Mouse (Mus musculus): ENCODE results near the gene Vps41. TPM values are rescaled to one million over a fixed set of nuclear protein-coding genes. Genes with fewer than 3 reads are reported as not detected.

The Vps41 gene
- polyA plus RNA-seq, 1 experiment from 2014 or later: 34.5 TPM

GRCm38 (mm10) chr13:18788689-18789088 is 71.6 kb downstream of the Vps41 start:
- H3K4me3 ChIP-seq (ENCODE audit: low read depth, low read length): no peak overlapping the region
- no peak for TF ChIP-seq EP300 (IDR thresholded peaks at IDR 0.05)
- TF ChIP-seq CTCF (IDR thresholded peaks at IDR 0.05): no peak
- 61% methylated on average over 2 of the region's 2 CpGs for WGBS
- ATAC-seq (no peak), DNase-seq (ENCODE audit: low spot score) (no peak)
- no peaks in the 10 kb centered on the region; the same call in 1 of the 2 replicates for H3K4me1 ChIP-seq (ENCODE audit: insufficient read depth, low read depth, low read length)
- no peak overlapping the region for H3K9ac ChIP-seq (replicated peaks; ENCODE audit: low read depth)
- H3K27me3 ChIP-seq (replicated peaks; ENCODE audit: insufficient read depth, low read length): no peaks in the 10 kb centered on the region
- H3K27ac ChIP-seq (ENCODE audit: low read length): no peak overlapping the region
- H3K36me3 ChIP-seq (ENCODE audit: insufficient read depth, low read length): no peaks in the 10 kb centered on the region
- H3K4me2 ChIP-seq (replicated peaks; ENCODE audit: low read depth, low read length): no peak overlapping the region
- no peaks in the 10 kb centered on the region for H3K9me3 ChIP-seq (ENCODE audit: low read length)

GRCm38 (mm10) chr13:18789662-18790061 is 72.6 kb downstream of the Vps41 start:
- no peaks in the 10 kb centered on the region for H3K9me3 ChIP-seq (ENCODE audit: low read length)
- H3K36me3 ChIP-seq (ENCODE audit: insufficient read depth, low read length): no peaks in the 10 kb centered on the region
- DNase-seq (ENCODE audit: low spot score) (no peak), ATAC-seq (no peak)
- TF ChIP-seq EP300 (IDR thresholded peaks at IDR 0.05) (no peak), CTCF (IDR thresholded peaks at IDR 0.05) (no peak)
- H3K27me3 ChIP-seq (replicated peaks; ENCODE audit: insufficient read depth, low read length): no peaks in the 10 kb centered on the region
- H3K27ac ChIP-seq (ENCODE audit: low read length): no peak overlapping the region
- H3K4me3 ChIP-seq (ENCODE audit: low read depth, low read length): no peak overlapping the region
- no peak overlapping the region for H3K9ac ChIP-seq (replicated peaks; ENCODE audit: low read depth)
- 84% methylated on average over 4 of the region's 4 CpGs for WGBS
- H3K4me2 ChIP-seq (replicated peaks; ENCODE audit: low read depth, low read length): no peak overlapping the region
- no peaks in the 10 kb centered on the region; the same call in 1 of the 2 replicates for H3K4me1 ChIP-seq (ENCODE audit: insufficient read depth, low read depth, low read length)

GRCm38 (mm10) chr13:18790086-18790485 is 73.0 kb downstream of the Vps41 start:
- 48% methylated on average over 6 of the region's 6 CpGs for WGBS
- Histone ChIP-seq H3K4me2 (replicated peaks; ENCODE audit: low read depth, low read length) (no peak overlapping the region), H3K9me3 (ENCODE audit: low read length) (no peaks in the 10 kb centered on the region), H3K4me3 (ENCODE audit: low read depth, low read length) (no peak overlapping the region), H3K27ac (ENCODE audit: low read length) (no peak overlapping the region), H3K36me3 (ENCODE audit: insufficient read depth, low read length) (no peaks in the 10 kb centered on the region), H3K4me1 (ENCODE audit: insufficient read depth, low read depth, low read length) (no peaks in the 10 kb centered on the region; the same call in 1 of the 2 replicates), H3K9ac (replicated peaks; ENCODE audit: low read depth) (no peak overlapping the region), H3K27me3 (replicated peaks; ENCODE audit: insufficient read depth, low read length) (no peaks in the 10 kb centered on the region)
- ATAC-seq (no peak), DNase-seq (ENCODE audit: low spot score) (peak; percentile 6)
- TF ChIP-seq CTCF (IDR thresholded peaks at IDR 0.05) (no peak), EP300 (IDR thresholded peaks at IDR 0.05) (no peak)

GRCm38 (mm10) chr13:18791314-18791713 is 74.2 kb downstream of the Vps41 start:
- H3K9me3 ChIP-seq (ENCODE audit: low read length): no peaks in the 10 kb centered on the region
- H3K27ac ChIP-seq (ENCODE audit: low read length): no peak overlapping the region
- no peaks in the 10 kb centered on the region for H3K36me3 ChIP-seq (ENCODE audit: insufficient read depth, low read length)
- no peaks in the 10 kb centered on the region; the same call in 1 of the 2 replicates for H3K4me1 ChIP-seq (ENCODE audit: insufficient read depth, low read depth, low read length)
- WGBS: 22% methylated on average over 4 of the region's 4 CpGs
- peak; percentile 8 for DNase-seq (ENCODE audit: low spot score)
- H3K9ac ChIP-seq (replicated peaks; ENCODE audit: low read depth): no peak overlapping the region
- H3K4me2 ChIP-seq (replicated peaks; ENCODE audit: low read depth, low read length): no peak overlapping the region
- ATAC-seq: no peak
- TF ChIP-seq EP300 (IDR thresholded peaks at IDR 0.05) (no peak), CTCF (IDR thresholded peaks at IDR 0.05) (no peak)
- no peaks in the 10 kb centered on the region for H3K27me3 ChIP-seq (replicated peaks; ENCODE audit: insufficient read depth, low read length)
- H3K4me3 ChIP-seq (ENCODE audit: low read depth, low read length): no peak overlapping the region

GRCm38 (mm10) chr13:18791724-18792123 is 74.6 kb downstream of the Vps41 start:
- no peak for ATAC-seq
- H3K9me3 ChIP-seq (ENCODE audit: low read length): no peaks in the 10 kb centered on the region
- DNase-seq (ENCODE audit: low spot score): no peak
- no peaks in the 10 kb centered on the region; the same call in 1 of the 2 replicates for H3K4me1 ChIP-seq (ENCODE audit: insufficient read depth, low read depth, low read length)
- H3K4me2 ChIP-seq (replicated peaks; ENCODE audit: low read depth, low read length): no peak overlapping the region
- WGBS: 54% methylated on average over 2 of the region's 2 CpGs
- TF ChIP-seq EP300 (IDR thresholded peaks at IDR 0.05) (no peak), CTCF (IDR thresholded peaks at IDR 0.05) (no peak)
- H3K9ac ChIP-seq (replicated peaks; ENCODE audit: low read depth): no peak overlapping the region
- no peak overlapping the region for H3K4me3 ChIP-seq (ENCODE audit: low read depth, low read length)
- no peaks in the 10 kb centered on the region for H3K27me3 ChIP-seq (replicated peaks; ENCODE audit: insufficient read depth, low read length)
- no peak overlapping the region for H3K27ac ChIP-seq (ENCODE audit: low read length)
- no peaks in the 10 kb centered on the region for H3K36me3 ChIP-seq (ENCODE audit: insufficient read depth, low read length)

- H3K4me1 ChIP-seq (ENCODE audit: insufficient read depth, low read depth, low read length): no peaks in the 10 kb centered on the region; the same call in 1 of the 2 replicates
- TF ChIP-seq CTCF (IDR thresholded peaks at IDR 0.05) (no peak), EP300 (IDR thresholded peaks at IDR 0.05) (no peak)
- no peaks in the 10 kb centered on the region for H3K27me3 ChIP-seq (replicated peaks; ENCODE audit: insufficient read depth, low read length)
- H3K27ac ChIP-seq (ENCODE audit: low read length): no peak overlapping the region
- H3K9ac ChIP-seq (replicated peaks; ENCODE audit: low read depth): no peak overlapping the region
- H3K4me2 ChIP-seq (replicated peaks; ENCODE audit: low read depth, low read length): no peak overlapping the region
- no peak for DNase-seq (ENCODE audit: low spot score)
- 70% methylated on average over 3 of the region's 3 CpGs for WGBS
- no peak for ATAC-seq
- H3K4me3 ChIP-seq (ENCODE audit: low read depth, low read length): no peak overlapping the region
- no peaks in the 10 kb centered on the region for H3K9me3 ChIP-seq (ENCODE audit: low read length)
- H3K36me3 ChIP-seq (ENCODE audit: insufficient read depth, low read length): no peaks in the 10 kb centered on the region
Measured at GRCm38 (mm10) chr13:18794454-18794853, 77.4 kb downstream of the Vps41 start.

GRCm38 (mm10) chr13:18797555-18797954 is 80.5 kb downstream of the Vps41 start:
- 79% methylated on average over 5 of the region's 5 CpGs for WGBS
- H3K27me3 ChIP-seq (replicated peaks; ENCODE audit: insufficient read depth, low read length): no peaks in the 10 kb centered on the region

More at GRCm38 (mm10) chr13:18797555-18797954, 80.5 kb downstream of the Vps41 start:
- TF ChIP-seq EP300 (IDR thresholded peaks at IDR 0.05) (no peak), CTCF (IDR thresholded peaks at IDR 0.05) (no peak)
- Histone ChIP-seq H3K9ac (replicated peaks; ENCODE audit: low read depth) (no peak overlapping the region), H3K27ac (ENCODE audit: low read length) (no peak overlapping the region), H3K36me3 (ENCODE audit: insufficient read depth, low read length) (no peaks in the 10 kb centered on the region), H3K4me1 (ENCODE audit: insufficient read depth, low read depth, low read length) (no peaks in the 10 kb centered on the region), H3K4me2 (replicated peaks; ENCODE audit: low read depth, low read length) (no peak overlapping the region), H3K9me3 (ENCODE audit: low read length) (no peaks in the 10 kb centered on the region), H3K4me3 (ENCODE audit: low read depth, low read length) (no peak overlapping the region)
- DNase-seq (ENCODE audit: low spot score) (no peak), ATAC-seq (no peak)

Data from lung, postnatal 0 days (tissue).